Comparison of ENCODE assay signal across 8 mouse cellular contexts in genomic region chr8:71971945-71972344, GRCm38 (mm10). TPM values are rescaled to one million over a fixed set of nuclear protein-coding genes. Genes with fewer than 3 reads are reported as not detected.
DNase-seq lines count a peak whose midpoint lies in the region.

No protein-coding gene starts in this region.

- peak; percentile 41 to 58 for DNase-seq in heart, postnatal 10 days
- no peak for DNase-seq in heart, adult 9 months (ENCODE audit: low spot score in 2 of 2)
- DNase-seq in testis, postnatal 10 days (ENCODE audit: low spot score) = peak; percentile 43
- DNase-seq in testis, postnatal 14 days (ENCODE audit: low spot score) = no peak
- peak; percentile 43 for DNase-seq in cerebellum, adult 9-10 months
- peak; percentile 32 for DNase-seq in naive thymus-derived CD4-positive, alpha-beta T cell, adult 2 months (ENCODE audit: low read depth)
- no peak for DNase-seq in neural tube, embryonic 10.5 days (ENCODE audit: extremely low spot score, low spot score)
- no peak for DNase-seq in frontal cortex, postnatal 14 days (ENCODE audit: low spot score in 2 of 2)

- intact Hi-C loops in heart, postnatal 10 days (cut with DNase I) = loop anchor here (1.0 kb wide), 1 partner anchor 64 kb away; the partner anchor contains the start of genes Zfp617 and Zfp882

RNA-seq across cellular contexts. Expression of gene Zfp961, which starts 21.1 kb away (rescaled TPM):
- total RNA-seq in heart, postnatal 10 days (2021) = 1 to 10 TPM; 9.5 to 10.0 TPM

RNA-seq across cellular contexts. Expression of gene Cyp4f18, which starts 37.5 kb away (rescaled TPM):
- total RNA-seq in heart, postnatal 10 days (2021) = 1 to 10 TPM in 1 of 2 experiments, under 1 TPM in 1; 0.30 to 1.3 TPM

Comparison
In these comparisons a context has a peak if more than half of its experiments do, and no peak if none do; other contexts are left out.
1. DNase-seq: peak in heart, postnatal 10 days (2 of 2), testis, postnatal 10 days (single experiment), cerebellum, adult 9-10 months (single experiment) and naive thymus-derived CD4-positive, alpha-beta T cell, adult 2 months (single experiment); none in heart, adult 9 months (0 of 2), testis, postnatal 14 days (single experiment), neural tube, embryonic 10.5 days (single experiment) and frontal cortex, postnatal 14 days (0 of 2).